Mouse (Mus musculus) cerebral cortex, adult 2 months (tissue): ENCODE measurements around the gene Maats1.

Experiments
- WGBS: fragments of 180-500 bp; shearing (Covaris S2); methylation state at CpG from one replicate; pipeline ENCODE4 v1.1.7; 2018; 5-methylcytosine and 5-hydroxymethylcytosine counted together

Maats1 gene

GRCm38 (mm10) chr16:38370633-38371374 is 28.9 kb upstream of the Maats1 start:
- whole genome bisulfite sequencing: 90% methylated on average over 8 of the region's 8 CpGs

- 85% methylated on average over 4 of the region's 4 CpGs for WGBS
These were observed 28.1 kb upstream of the Maats1 start for GRCm38 (mm10) chr16:38369992-38370484.

- 93% methylated on average over 8 of the region's 8 CpGs for WGBS
These were observed 27.5 kb upstream of the Maats1 start for GRCm38 (mm10) chr16:38369431-38369830.

GRCm38 (mm10) chr16:38369000-38369399 is 27.1 kb upstream of the Maats1 start:
- WGBS: 86% methylated on average over 7 of the region's 7 CpGs

DNA sequence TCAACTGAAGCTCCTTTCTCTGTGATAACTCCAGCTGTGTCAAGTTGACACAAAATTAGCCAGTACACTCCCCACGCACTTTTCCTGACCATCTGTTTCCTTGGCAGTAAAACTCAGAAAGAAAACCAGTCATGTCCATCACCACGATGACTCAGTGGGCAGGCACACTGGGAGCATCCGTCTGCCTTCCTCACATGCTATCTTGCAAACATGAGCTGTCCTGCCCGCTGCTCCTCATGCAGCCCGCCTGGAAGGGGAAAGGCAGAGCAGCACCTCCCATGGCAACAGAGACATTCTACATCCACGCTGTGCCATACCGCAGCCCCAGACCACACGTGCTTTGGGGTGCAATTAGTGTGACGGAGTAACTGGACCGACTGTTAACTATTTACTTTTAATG is 26.4 kb upstream of the Maats1 start:
- 25% methylated on average over 10 of the region's 10 CpGs for WGBS

GRCm38 (mm10) chr16:38366231-38366630 is 24.3 kb upstream of the Maats1 start:
- 54% methylated on average over 4 of the region's 4 CpGs for WGBS

GRCm38 (mm10) chr16:38365390-38365789 is 23.4 kb upstream of the Maats1 start:
- 57% methylated on average over 10 of the region's 10 CpGs for WGBS

- WGBS: 89% methylated on average over 7 of the region's 7 CpGs
These were observed 21.7 kb upstream of the Maats1 start for GRCm38 (mm10) chr16:38363657-38364056.

GRCm38 (mm10) chr16:38363256-38363595 is 21.3 kb upstream of the Maats1 start:
- 78% methylated on average over 3 of the region's 3 CpGs for WGBS

GRCm38 (mm10) chr16:38362493-38363255 is 20.7 kb upstream of the Maats1 start:
- WGBS: 85% methylated on average over 20 of the region's 20 CpGs

DNA sequence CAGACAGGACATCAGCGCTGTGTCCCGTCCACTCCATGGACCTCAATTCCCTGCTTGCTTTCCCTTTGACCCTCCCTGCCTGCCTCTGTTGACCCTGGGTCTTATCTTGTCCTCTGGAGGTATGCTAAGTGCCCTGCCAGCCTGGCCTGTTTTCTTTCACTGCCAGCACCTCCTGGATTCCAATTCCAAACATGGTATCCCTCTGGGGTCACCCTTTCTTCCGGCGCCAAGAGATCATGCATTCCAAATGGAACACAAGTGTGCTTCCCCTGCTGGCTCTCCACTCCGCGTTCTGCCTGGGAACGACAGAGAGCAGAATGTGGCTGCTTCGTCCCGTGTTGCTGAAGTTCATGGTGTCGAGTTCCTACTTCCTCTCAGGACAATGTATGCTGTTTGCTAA is 20.0 kb upstream of the Maats1 start, which contains the start of gene Popdc2:
Gene Popdc2, plus strand, starts transcription at position 277 of the 400 bp plus-strand sequence.
- 74% methylated on average over 10 of the region's 10 CpGs for WGBS

DNA sequence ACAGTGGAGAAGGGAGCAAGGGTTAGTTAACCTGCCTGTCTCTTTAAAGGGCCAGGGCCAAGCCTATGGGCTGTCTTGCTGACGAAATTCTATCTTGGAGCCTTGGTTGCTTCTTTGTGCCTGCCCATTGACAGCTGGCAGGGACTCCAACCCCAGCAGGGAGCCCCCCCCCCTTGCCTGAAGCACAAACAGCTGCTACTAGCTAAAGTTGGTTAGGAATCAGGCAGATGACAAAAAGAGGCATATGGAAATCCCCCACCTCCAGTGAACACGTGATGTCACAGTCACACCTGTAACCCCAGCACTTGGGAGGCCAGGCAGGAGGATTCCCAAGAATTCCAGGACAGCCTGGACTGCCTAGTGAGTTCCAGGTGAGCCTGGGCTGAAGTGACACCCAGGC is 18.4 kb upstream of the Maats1 start:
- WGBS: 35% methylated on average over 2 of the region's 2 CpGs

DNA sequence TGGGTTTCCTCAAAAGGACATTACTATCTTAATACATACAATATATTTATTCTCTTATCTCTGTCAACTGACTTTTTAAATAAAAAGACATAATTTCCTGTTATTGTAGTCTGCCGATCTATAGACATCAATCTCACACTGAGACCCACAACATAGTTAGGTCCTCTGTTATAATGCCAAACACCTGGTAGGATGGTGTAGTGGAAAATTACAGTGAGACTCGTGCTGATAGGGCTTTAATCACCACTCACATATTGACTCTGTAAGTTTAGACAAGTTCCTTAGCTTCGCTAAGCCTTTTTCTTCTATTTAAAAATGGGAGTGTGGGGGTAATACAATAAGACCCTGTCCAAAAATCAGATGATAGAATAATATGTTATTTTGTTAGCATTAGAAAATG is 17.9 kb upstream of the Maats1 start:
- 75% methylated on average over 3 of the region's 3 CpGs for WGBS

- 95% methylated on average over 2 of the region's 2 CpGs for whole genome bisulfite sequencing
These were observed 17.3 kb upstream of the Maats1 start for GRCm38 (mm10) chr16:38359241-38359640.

DNA sequence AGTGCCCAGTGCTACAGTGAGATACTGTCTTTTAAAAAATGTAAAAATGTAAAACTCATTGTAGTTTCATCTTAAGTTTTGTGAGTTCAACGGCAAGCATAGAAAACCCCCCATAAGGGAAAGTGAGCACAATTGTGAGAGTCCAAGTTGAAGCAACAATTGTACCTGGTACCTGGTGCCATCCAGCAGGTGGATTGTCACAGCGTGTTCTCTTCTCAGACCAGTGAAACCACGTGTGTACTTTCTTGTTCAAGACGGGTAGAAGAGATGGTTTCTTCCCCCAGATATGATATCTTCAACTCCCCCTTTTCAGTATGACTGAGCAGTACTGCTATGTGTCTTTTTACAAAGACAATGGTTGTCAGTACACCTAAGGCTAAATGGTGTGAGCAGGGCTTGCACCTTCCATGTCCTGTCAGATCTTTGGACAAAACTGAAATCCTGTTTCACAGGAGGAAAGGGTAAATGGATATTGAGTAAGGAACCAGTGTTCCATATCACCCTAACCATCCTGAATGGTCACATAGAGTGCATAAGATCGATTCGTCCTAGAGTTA is 16.4 kb upstream of the Maats1 start:
- 93% methylated on average over 6 of the region's 6 CpGs for WGBS

DNA sequence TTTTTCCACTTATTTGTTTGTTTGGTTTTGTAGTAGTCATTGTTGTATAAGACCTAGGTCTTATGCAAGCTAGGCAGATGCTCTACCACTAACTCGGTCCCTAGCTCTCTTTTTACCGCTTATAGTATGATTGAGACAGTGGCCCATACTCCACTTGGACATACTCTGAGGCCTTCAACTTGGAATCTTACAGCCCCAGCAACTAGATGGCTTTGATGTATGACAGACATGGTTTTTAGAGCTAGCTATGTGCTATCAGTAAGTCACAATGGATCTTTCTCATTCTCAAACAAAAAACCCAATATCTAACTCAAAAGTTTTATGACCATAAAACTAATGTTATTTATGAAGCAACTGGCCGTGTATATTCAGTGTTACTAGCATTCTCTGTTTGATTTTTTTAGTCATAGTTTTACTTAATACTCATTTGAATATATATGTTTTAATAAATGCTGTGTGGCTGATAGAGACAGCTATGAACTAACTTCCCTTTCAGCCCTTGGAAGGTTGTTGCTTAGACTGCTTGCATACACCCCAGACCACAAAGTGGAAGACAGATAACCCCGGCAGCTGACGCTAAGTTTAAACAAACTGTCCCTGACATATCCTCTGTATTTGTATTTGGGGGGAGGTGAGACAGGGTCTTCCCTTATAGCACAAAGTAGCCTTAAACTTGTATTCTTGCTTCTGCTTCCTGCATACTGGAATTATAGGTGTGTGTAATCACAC is 12.4 kb upstream of the Maats1 start:
- 88% methylated on average over 5 of the region's 5 CpGs for WGBS

- WGBS: 97% methylated on average over 2 of the region's 2 CpGs
These were observed 11.7 kb upstream of the Maats1 start for GRCm38 (mm10) chr16:38353642-38354041.

GRCm38 (mm10) chr16:38352031-38352430 is 10.1 kb upstream of the Maats1 start:
- WGBS: 53% methylated on average over 7 of the region's 7 CpGs

GRCm38 (mm10) chr16:38350939-38351338 is 9.0 kb upstream of the Maats1 start:
- 73% methylated on average over 6 of the region's 6 CpGs for WGBS

DNA sequence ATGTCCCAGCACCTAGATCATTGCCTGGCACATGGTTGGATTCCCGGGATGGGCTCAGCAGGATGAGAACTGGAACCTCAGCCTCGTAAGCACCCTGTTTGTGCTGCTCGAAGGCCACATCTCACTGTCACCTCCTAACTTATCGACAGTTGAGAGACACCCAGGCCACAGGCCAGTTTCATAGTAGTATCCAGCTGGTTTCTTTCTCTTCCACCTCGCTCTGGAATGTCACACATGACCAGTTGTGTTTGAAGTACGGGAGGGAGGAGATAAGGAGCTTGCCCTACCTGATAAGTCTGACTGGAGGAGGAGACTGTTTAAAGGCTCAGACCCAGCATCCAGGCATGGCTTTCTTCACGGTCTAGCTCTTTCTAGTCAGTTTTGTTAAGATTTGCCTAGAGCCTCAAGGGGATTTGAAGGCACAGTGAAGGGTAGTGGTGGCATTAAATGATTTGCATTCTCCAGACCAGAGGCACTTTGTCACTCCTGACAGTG is 8.5 kb upstream of the Maats1 start:
- WGBS: 92% methylated on average over 7 of the region's 7 CpGs

DNA sequence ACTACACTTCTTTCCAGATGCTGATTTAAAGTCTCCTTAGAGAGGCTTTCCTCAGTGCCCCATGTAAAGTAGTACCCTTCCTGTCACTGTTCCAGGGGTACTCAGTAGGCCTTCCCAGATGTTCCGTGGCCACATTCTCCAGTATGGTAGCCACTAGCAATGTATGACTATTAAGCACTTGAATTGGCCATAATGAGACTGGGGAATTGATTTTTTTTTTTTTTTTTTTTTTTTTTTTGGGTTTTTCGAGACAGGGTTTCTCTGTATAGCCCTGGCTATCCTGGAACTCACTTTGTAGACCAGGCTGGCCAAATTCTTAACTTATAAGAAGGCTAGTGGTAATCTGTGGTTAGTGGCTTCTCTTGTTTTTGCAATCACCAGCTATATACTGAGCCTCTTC is 7.9 kb upstream of the Maats1 start:
- 98% methylated on average over 2 of the region's 2 CpGs for WGBS

GRCm38 (mm10) chr16:38348217-38348761 is 6.3 kb upstream of the Maats1 start:
- WGBS: 80% methylated on average over 9 of the region's 9 CpGs
